Mouse (Mus musculus): ENCODE results near the gene Stra6l. TPM values are rescaled to one million over a fixed set of nuclear protein-coding genes. Genes with fewer than 3 reads are reported as not detected.

Stra6l gene
- total RNA-seq, 2 experiments from 2014 or later, result not detected

DNA sequence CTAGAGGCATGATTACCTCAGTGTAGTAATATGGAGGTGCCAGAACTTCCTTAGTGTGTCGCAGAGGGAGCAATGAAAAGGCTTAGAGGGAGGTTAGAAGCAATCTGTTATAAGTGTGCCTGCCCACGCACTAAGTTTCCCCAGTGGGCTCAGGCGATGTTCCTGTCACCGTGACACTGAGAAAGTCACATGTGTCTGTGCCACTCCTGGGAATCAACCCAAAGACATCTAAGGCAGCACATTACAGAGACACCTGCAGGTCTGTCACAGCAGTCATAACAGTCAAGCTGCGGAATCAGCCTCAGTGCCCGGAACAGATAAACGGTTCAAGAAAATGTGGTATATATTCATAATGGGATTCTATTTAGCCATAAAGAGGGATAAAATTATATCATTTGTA lies 16.5 kb upstream of the Stra6l start:
- DNase-seq, result no peak
- intact Hi-C loops (cut with DNase I; ENCODE audit: low total_unique reads), result no loop called here

GRCm38 (mm10) chr4:45833461-45833860 lies 15.0 kb upstream of the Stra6l start:
- intact Hi-C loops (cut with DNase I; ENCODE audit: low total_unique reads), result no loop called here
- DNase-seq, result no peak

DNA sequence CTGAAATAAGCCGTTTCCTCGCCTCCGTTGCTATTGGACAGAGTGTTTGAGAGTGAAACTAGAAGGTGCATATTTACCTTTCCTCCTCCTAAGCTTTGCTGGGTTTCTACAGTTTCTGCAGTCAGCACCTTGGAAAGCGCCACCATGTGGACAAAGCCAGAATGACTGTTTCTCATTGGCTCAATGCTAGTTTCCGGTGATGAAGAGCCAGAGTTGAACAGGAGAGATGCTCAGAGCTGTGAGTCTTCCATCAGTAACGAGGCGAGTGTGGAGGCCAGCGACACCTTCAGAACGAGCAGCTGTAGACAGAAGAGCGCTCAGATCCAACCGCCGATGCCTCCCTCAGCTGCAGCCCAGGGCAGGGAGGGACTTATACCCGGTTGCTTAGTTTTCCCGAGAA lies 4.1 kb upstream of the Stra6l start:
- DNase-seq, result no peak

DNA sequence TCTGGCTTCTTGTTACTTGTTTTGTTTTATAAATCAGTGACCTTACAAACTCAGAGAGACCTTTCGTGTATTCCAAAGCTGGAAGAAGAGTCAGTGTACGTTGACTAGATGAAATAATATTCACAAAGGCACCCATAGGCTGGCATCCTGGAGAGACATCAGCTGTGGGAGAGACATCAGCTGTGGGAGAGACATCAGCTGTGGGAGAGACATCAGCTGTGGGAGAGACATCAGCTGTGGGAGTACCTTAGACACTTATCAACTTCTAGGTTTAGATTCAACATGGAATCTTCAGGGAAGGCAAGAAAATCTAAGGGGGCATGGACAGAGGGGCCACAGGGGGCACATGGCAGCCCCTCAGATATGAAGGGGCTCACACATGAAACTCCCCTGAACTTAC lies 2.2 kb upstream of the Stra6l start:
- no peak for DNase-seq
- intact Hi-C loops (cut with DNase I; ENCODE audit: low total_unique reads), result no loop called here

More for the DNA sequence above, 4.1 kb upstream of the Stra6l start:
- intact Hi-C loops (cut with DNase I; ENCODE audit: low total_unique reads), result no loop called here

DNA sequence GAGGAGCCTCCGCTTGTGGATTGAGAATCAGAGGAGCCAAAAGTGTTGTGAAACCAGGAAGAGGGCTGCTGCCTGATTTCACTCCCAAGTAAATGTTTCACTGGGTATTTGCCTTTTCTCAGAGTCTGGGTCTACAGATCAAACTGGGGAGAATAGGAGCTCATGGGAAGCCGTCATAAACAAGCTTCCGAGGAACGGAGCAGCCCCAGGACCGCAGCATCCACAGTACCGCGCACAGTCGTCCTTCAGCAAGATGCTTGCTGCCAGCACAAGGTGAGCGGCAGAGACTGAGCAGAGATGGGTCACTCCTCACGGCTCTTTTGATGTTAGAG lies 327 bp downstream of the Stra6l start:
- DNase-seq, result no peak
- intact Hi-C loops (cut with DNase I; ENCODE audit: low total_unique reads), result no loop called here

GRCm38 (mm10) chr4:45849419-45849818 lies 955 bp downstream of the Stra6l start:
- intact Hi-C loops (cut with DNase I; ENCODE audit: low total_unique reads), result no loop called here
- no peak for DNase-seq

GRCm38 (mm10) chr4:45851640-45852051 lies 3.2 kb downstream of the Stra6l start:
- intact Hi-C loops (cut with DNase I; ENCODE audit: low total_unique reads), result loop anchor here (10.0 kb wide), 1 partner anchor 317 kb away; the partner anchor contains the start of gene Shb
- DNase-seq, result peak; percentile 72

GRCm38 (mm10) chr4:45853496-45854246 lies 5.2 kb downstream of the Stra6l start:
- no peak for DNase-seq
- intact Hi-C loops (cut with DNase I; ENCODE audit: low total_unique reads), result loop anchor here (10.0 kb wide), 1 partner anchor 319 kb away; the partner anchor contains the start of gene Shb

GRCm38 (mm10) chr4:45855803-45856424 lies 7.5 kb downstream of the Stra6l start:
- intact Hi-C loops (cut with DNase I; ENCODE audit: low total_unique reads), result loop anchor here (5.0 to 10.0 kb wide), 3 partner anchors 39 to 439 kb away; partner anchors contain the start of gene Shb

DNA sequence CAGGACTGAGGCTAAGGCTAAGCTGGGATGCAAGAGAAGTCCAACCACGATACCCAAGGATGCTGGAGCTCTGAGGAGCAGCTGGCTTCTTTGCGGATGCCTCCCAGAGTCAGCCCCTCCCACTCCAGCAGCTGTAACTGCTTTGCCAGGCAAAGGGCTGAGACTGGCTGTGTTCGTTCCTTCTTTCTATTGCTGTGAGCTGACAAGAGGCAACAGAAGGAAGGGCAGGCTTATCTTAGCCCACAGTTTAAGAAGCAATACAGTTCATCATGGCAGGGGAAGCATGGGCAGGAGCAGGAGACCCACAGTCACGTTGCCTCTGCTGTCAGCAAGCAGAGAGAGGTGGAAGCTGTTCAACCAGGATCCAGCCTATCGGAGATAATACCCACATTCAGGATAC lies 12.7 kb downstream of the Stra6l start:
- DNase-seq, result no peak

More at GRCm38 (mm10) chr4:45855803-45856424, 7.5 kb downstream of the Stra6l start:
- DNase-seq, result peak; percentile 72

DNA sequence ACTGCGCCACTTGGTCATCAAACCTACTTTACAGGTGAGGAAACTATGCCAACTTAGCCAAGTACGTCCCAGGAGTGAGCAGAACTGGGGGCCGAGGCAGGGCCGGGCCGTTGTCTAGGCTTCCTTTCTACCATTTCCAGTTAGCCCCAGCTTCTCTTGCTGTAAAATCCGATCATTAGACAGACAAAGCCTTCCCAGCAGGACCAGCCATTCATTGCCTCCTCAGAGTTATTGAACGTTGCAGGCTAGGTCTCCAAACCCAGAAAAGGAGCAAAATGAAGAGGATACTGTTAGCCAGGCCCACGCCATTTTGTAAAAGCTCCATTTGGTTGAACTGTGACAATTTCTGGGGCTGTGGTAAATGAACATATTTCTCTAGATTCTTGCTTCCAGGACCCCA lies 19.0 kb downstream of the Stra6l start:
- intact Hi-C loops (cut with DNase I; ENCODE audit: low total_unique reads), result no loop called here
- DNase-seq, result no peak

More for the DNA sequence above, 12.7 kb downstream of the Stra6l start:
- intact Hi-C loops (cut with DNase I; ENCODE audit: low total_unique reads), result no loop called here

DNA sequence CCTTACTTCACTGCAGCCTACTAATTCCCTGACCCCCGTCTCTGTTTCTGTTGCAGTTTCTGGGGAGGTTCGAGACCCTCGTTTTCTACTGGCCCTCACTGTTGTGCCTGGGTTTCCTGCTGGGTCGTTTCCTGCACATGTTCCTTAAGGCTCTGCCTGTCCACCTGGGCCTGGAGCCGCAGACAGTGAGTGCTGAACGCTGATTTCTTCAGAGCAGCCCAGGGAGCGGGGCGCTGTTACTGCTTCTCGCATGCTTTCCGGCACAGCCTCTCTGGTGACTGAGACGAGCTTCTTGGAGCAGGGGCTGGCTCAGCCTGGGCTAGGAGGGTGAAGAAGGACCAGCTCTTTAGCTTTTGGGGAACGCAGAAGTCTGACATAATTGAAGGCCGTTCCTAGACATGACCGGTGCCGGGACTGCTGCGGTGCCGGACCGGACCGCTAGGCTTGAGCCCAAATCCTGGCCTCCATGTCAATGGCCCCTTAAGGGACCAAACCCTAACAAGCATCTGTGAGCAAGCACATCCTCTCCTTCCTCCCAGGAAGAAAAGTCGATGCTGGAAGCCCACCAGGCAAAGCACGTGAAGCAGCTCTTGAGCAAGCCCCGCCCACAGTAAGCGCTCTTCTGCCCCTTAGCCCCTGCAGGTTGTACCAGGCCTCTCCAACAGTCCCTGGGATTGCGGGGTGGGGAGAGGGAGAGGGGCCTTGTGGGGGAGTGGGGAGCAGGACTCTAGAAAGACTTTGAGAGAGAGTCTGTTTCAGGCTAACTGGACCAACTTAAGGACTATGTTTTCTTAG lies 20.8 kb downstream of the Stra6l start:
- no peak for DNase-seq
- intact Hi-C loops (cut with DNase I; ENCODE audit: low total_unique reads), result no loop called here

- DNase-seq, result no peak
- intact Hi-C loops (cut with DNase I; ENCODE audit: low total_unique reads), result no loop called here
These were observed 23.7 kb downstream of the Stra6l start for GRCm38 (mm10) chr4:45872147-45872546.

DNA sequence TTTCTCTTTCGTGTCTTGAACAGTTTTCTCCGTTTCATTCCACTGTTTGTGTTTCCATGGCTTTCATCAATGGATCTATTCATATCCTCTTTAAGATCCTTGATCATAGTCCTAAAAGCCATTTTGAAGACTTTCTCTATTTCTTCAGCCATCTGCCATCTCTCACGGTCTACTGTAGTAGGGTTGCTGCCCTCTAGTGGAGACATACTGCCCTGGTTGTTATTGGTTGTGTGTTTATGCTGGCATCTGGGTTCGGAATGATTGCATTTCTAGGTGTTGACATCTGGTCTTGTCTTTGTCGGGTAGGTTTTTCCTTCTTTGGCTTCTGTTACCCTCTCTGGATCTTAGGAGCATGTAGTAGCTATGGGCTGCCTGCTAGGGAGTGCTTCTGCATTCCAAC lies 30.5 kb downstream of the Stra6l start:
- intact Hi-C loops (cut with DNase I; ENCODE audit: low total_unique reads), result no loop called here

DNA sequence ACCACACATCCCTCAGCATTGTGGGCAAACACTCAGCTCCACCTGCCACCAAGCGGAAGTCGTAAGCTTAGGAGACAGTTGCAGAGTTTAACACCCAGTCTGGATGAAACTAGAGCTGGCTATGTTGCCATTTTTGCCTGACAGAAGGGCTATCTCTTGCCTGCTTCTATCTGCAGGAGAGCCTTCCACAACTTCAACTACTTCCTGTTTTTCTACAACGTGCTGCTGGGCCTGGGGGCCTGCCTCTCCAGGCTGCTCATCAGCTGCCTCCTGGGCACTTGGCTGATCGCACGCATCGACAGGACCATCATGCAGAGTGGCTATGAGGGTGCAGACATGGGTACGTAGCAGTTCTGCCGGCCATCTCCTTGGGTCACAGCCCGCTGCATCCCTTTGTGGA lies 34.1 kb downstream of the Stra6l start:
- DNase-seq, result no peak
- intact Hi-C loops (cut with DNase I; ENCODE audit: low total_unique reads), result no loop called here

More for the DNA sequence above, 30.5 kb downstream of the Stra6l start:
- peak; percentile 17 for DNase-seq

- DNase-seq, result no peak
- intact Hi-C loops (cut with DNase I; ENCODE audit: low total_unique reads), result no loop called here
These were observed 34.8 kb downstream of the Stra6l start for GRCm38 (mm10) chr4:45883250-45883649.

DNA sequence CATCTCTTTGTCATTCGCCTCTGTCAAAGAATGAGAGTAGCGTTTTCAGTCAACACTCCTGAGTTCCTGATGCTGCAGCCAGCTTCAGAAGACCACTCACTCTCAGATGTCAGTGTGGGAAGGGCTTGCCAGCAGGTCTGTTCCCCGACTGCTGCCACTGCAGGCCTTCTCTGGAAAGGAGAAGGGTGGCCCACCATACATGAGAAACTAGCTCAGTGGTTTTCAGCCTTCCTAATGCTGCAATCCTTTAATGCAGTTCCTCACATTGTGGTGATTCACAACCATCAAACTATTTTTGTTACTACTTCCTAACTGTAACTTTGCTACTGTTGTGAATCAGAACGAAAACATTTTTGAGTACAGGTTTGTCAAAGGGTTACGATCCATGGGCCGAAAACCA lies 41.0 kb downstream of the Stra6l start:
- intact Hi-C loops (cut with DNase I; ENCODE audit: low total_unique reads), result no loop called here
- DNase-seq, result no peak

DNA sequence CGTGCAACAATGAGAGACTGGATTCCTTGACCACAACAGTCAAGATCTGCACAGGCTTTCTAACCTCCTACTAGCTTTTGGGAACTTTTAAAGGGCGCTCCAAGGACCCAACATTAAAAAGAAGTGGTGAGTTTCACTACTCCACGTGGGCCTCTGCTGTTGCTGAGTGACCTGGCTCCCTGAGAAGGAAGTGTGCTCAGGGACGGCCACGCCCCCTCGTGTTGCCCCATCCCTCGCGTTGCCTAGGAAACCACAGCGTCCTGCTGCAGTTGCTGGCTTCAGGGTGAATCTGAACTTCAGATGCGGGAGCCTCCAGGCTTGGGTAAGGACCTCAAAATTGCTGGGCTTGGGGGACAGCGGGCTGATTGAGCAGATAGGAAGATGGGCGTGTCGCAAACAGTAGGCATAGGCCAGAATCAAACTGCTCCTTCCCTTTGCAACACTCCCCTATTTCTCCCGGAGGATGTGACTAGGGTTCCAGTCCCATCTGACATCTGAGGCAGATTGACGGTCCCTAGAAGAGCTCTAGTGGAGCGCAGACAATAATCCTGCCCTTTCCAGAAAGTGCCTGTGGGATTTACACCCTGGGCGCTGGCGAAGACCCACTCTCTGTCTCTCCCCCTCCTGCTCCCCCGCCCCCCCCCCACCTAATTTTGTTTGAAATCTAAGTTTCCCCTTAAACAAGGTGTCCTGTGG lies 41.8 kb downstream of the Stra6l start, which contains the start of gene Ccdc180:
TSS of gene Ccdc180 (plus strand) at position 238 of the 696 bp plus-strand sequence.
- peak; percentile 58 for DNase-seq
- intact Hi-C loops (cut with DNase I; ENCODE audit: low total_unique reads), result no loop called here

DNA sequence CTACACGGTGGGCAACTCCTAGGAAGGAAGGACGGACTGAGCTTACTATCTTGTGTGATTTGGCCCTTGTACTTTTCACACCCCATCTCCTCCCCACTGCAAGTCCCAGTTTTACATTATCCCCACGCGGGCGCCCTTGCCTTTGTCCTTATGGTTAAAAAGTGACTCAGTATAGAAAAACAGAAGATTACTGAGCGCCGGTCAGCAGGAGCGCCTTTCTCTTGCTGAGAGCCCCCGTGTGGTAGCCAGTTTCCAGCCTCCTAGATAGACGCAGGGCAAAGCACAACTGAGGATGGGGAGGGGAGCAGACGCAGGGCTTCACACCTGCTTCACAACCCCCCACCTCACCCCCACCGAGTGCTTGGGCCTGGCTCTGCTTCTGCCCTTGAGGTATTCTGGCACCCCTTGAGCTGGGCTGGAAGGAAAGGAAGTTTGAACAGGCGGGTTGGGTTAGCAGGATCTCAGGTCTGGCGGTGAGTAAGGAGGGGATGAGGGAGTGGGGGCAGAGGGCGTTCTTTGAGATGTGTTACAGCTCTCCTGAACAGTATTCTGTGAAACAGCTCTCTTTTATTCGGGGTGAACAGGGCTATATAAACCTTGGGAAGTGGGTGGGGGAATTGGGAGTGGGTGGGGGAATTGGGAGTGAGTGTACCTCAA lies 48.1 kb downstream of the Stra6l start:
- intact Hi-C loops (cut with DNase I; ENCODE audit: low total_unique reads), result no loop called here
- no peak for DNase-seq

All from gastrocnemius, postnatal 14 days (tissue).